Mouse (Mus musculus) left cerebral cortex, postnatal 14 days (tissue): Measurements from ENCODE around the gene Rgp1. TPM values are rescaled to one million over a fixed set of nuclear protein-coding genes. Genes with fewer than 3 reads are reported as not detected.

Experiments
- DNase-seq, 2 experiments: peaks; one replicate each; pipeline ENCODE4 v3.0.0; 2021 to 2022; ENCODE audit warnings: low spot score in 2 of 2, mixed read lengths in 1 of 2
- intact Hi-C: fragments of 180-260 bp; cut with DNase I; formaldehyde crosslinking; loops from one replicate; pipeline ENCODE4 v1.15.1; 2025
- total RNA-seq, 2 experiments: library from RNA; stranded (reverse); gene quantifications; 2 replicates each; pipeline ENCODE4 v1.2.3; 2021

The Rgp1 gene
- total RNA-seq, 2 experiments from 2014 or later: 47.7 to 56.3 TPM

- DNase-seq: no peak
- intact Hi-C loops: loop anchor here (5.0 kb wide), 2 partner anchors 64 to 119 kb away; partner anchors contain the start of genes Arhgef39 and Tesk1
These were observed 17.5 kb upstream of the Rgp1 start for GRCm38 (mm10) chr4:43560976-43561375.

- intact Hi-C loops: loop anchor here (5.0 kb wide), 2 partner anchors 64 to 119 kb away; partner anchors contain the start of genes Arhgef39 and Tesk1
- peak in 1 of 2 experiments; percentile 28 for DNase-seq
These were observed 17.0 kb upstream of the Rgp1 start for GRCm38 (mm10) chr4:43561436-43561996.

GRCm38 (mm10) chr4:43561997-43562768, 16.3 kb upstream of the Rgp1 start, which contains the start of the genes Creb3 and Tln1:
Gene Creb3, plus strand, starts transcription at chr4:43562332.
Gene Tln1, minus strand, starts transcription at chr4:43562691.
- intact Hi-C loops: loop anchor here (5.0 kb wide), 2 partner anchors 65 to 120 kb away; partner anchors contain the start of genes Arhgef39 and Tesk1
- peak; percentile 95 to 96 for DNase-seq

GRCm38 (mm10) chr4:43562769-43563600, 15.5 kb upstream of the Rgp1 start:
- peak in 1 of 2 experiments; percentile 39 for DNase-seq
- intact Hi-C loops: loop anchor here (5.0 kb wide), 2 partner anchors 66 to 121 kb away; partner anchors contain the start of genes Arhgef39 and Tesk1

- intact Hi-C loops: loop anchor here (5.0 kb wide), 2 partner anchors 66 to 121 kb away; partner anchors contain the start of genes Arhgef39 and Tesk1
- DNase-seq: no peak
These were observed 15.0 kb upstream of the Rgp1 start for GRCm38 (mm10) chr4:43563601-43563875.

GRCm38 (mm10) chr4:43564231-43564630, 14.3 kb upstream of the Rgp1 start:
- intact Hi-C loops: loop anchor here (5.0 kb wide), 2 partner anchors 67 to 122 kb away; partner anchors contain the start of genes Arhgef39 and Tesk1
- DNase-seq: no peak

GRCm38 (mm10) chr4:43567140-43567539, 11.4 kb upstream of the Rgp1 start:
- intact Hi-C loops: no loop called here
- DNase-seq: no peak

- intact Hi-C loops: no loop called here
- no peak for DNase-seq
These were observed 7.0 kb upstream of the Rgp1 start for GRCm38 (mm10) chr4:43571395-43572045.

GRCm38 (mm10) chr4:43573561-43573960, 5.0 kb upstream of the Rgp1 start:
- intact Hi-C loops: no loop called here
- DNase-seq: no peak

GRCm38 (mm10) chr4:43575356-43575755, 3.2 kb upstream of the Rgp1 start:
- intact Hi-C loops: no loop called here

GRCm38 (mm10) chr4:43577237-43577881, 1.2 kb upstream of the Rgp1 start:
- no peak for DNase-seq
- intact Hi-C loops: no loop called here

More at GRCm38 (mm10) chr4:43575356-43575755, 3.2 kb upstream of the Rgp1 start:
- no peak for DNase-seq

GRCm38 (mm10) chr4:43579256-43579655, 741 bp downstream of the Rgp1 start:
- DNase-seq: no peak
- intact Hi-C loops: no loop called here

- intact Hi-C loops: no loop called here
- no peak for DNase-seq
These were observed 1.2 kb downstream of the Rgp1 start for GRCm38 (mm10) chr4:43579731-43580130.

- no peak for DNase-seq
- intact Hi-C loops: no loop called here
These were observed 2.2 kb downstream of the Rgp1 start for GRCm38 (mm10) chr4:43580721-43581120.

- no peak for DNase-seq
- intact Hi-C loops: no loop called here
These were observed 2.9 kb downstream of the Rgp1 start for GRCm38 (mm10) chr4:43581381-43581780.

- intact Hi-C loops: no loop called here
- DNase-seq: no peak
These were observed 3.7 kb downstream of the Rgp1 start for GRCm38 (mm10) chr4:43582241-43582640.

GRCm38 (mm10) chr4:43583421-43583820, 4.9 kb downstream of the Rgp1 start:
- intact Hi-C loops: no loop called here
- DNase-seq: no peak

- DNase-seq: no peak
These were observed 6.2 kb downstream of the Rgp1 start, which contains the start of gene Msmp for GRCm38 (mm10) chr4:43584444-43585416. Gene Msmp, minus strand, starts transcription at chr4:43584494.

More at GRCm38 (mm10) chr4:43584444-43585416, 6.2 kb downstream of the Rgp1 start, which contains the start of gene Msmp:
- intact Hi-C loops: no loop called here
